Mouse (Mus musculus): ENCODE data around the gene Cftr. TPM values are rescaled to one million over a fixed set of nuclear protein-coding genes. Genes with fewer than 3 reads are reported as not detected.

Cftr gene
- polyA plus RNA-seq, 1 experiment from 2014 or later = 7.4 TPM

- TF ChIP-seq CTCF (IDR thresholded peaks at IDR 0.05; ENCODE audit: low read depth) = no peak
- Histone ChIP-seq H3K4me3 (ENCODE audit: low read depth, low read length) (no peak overlapping the region), H3K4me1 (replicated peaks; ENCODE audit: control insufficient read depth, insufficient read depth, low read length) (no peaks in the 10 kb centered on the region), H3K9me3 (ENCODE audit: control insufficient read depth) (no peaks in the 10 kb centered on the region), H3K4me2 (replicated peaks; ENCODE audit: low read depth) (no peak overlapping the region), H3K9ac (ENCODE audit: low read depth, low read length) (no peak overlapping the region), H3K36me3 (ENCODE audit: control insufficient read depth, insufficient read depth) (no peaks in the 10 kb centered on the region), H3K27me3 (replicated peaks; ENCODE audit: control insufficient read depth, insufficient read depth, low read length) (no peaks in the 10 kb centered on the region), H3K27ac (ENCODE audit: low read depth, low read length) (no peak overlapping the region)
- WGBS = 78% methylated on average over 4 of the region's 4 CpGs
- no peak for ATAC-seq
Measured at GRCm38 (mm10) chr6:18369723-18370122, 199.2 kb downstream of the Cftr start.

Other genes with a start within 250 kb of the Cftr start
- gene Wnt2, start 140.1 kb upstream of the Cftr start, polyA plus RNA-seq (2015; fragmentation: Nextera tagmentation; extraction: Ambion mirVana) = 0.34 and 0.57 TPM in 2 replicates
- gene Asz1, start 61.6 kb upstream of the Cftr start, polyA plus RNA-seq (2015; fragmentation: Nextera tagmentation; extraction: Ambion mirVana) = 0.13 and 0.30 TPM in 2 replicates